Mouse (Mus musculus) cerebellum, adult 18-20 months (tissue): ENCODE results near the gene Pdgfc.
A peak's percentile ranks its signal among the peaks of the same experiment; 100 is the strongest.

Experiments used
- DNase-seq, 2 experiments: peaks; one replicate each; pipeline ENCODE4 v3.0.0; 2021

The Pdgfc gene

GRCm38 (mm10) chr3:81036151-81036553 is at the start of gene Pdgfc:
Gene Pdgfc, plus strand, starts transcription at chr3:81036416.
- DNase-seq: peak in 1 of 2 experiments; percentile 3

DNA sequence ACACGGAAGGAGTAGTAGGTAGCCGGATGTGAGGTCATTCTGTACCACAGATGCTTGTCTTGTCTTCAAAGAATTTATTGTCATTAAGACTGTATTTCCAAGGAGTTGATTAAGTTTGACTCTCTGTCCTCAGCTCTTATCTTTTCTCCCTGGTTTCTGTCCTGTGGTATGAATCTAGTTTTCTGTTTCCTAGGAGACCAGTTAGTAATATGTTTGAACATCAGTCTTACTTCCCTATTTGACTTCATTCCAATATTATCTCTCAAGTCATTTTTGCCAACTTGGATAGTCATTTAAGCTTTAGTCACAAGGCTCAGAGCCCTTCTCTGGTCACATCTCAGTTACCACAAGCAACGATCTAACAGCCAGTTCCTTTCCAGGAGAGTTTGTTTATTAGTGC is 27.0 kb upstream of the Pdgfc start:
- DNase-seq: no peak

GRCm38 (mm10) chr3:81009899-81010298 is 26.3 kb upstream of the Pdgfc start:
- DNase-seq: no peak

DNA sequence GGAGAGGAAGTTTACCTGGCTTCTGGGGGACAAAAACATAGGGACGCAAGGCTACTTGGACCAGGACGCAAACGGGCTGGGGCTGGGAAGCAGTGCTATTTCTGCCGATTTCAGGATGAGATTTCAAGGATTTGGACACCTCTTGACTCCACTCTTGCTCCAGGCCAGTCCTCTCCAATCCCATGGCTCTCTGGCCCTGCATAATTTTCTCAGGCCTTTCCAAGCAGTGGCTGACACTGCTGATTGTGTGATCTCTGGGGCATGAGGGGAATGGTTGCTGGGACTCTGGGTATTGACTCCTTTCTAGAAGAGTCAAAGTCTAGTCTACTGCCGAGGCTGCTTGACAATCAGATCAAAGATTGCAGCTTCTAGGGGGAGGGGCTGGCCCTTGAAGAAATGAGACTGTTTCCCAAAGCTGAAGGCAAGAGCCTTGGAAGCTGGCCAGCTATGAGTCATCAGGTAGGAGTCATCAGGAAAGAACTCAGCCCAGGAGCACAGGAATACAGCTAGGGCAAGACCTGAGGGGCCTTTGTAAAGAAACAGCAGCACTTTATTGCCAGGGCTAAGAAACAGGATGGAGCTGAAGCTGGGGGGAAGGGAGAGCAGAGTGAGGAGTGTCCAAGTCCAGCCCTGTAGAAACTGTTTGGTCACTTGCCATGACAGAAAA is 18.7 kb upstream of the Pdgfc start:
- DNase-seq: peak in 1 of 2 experiments; percentile 12

DNA sequence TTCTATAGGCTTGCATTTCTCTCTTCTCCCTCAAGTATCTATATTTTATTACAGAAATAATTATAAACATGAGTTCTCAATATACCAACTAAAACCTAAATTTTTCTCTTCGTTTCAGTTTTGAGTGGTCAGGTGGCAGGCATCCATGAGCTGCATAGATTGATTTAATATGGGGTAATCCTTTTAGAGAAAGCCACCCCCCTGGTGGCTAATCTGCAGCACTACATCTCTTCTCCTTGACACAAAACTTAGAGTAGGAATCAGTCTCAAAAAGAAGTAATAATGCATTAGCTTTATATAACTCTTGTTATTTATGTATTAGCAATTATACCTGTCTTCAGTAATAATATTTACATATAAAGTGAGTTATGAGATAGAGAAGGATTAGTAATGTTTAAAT is 16.2 kb upstream of the Pdgfc start:
- DNase-seq: peak in 1 of 2 experiments; percentile 10

GRCm38 (mm10) chr3:81021783-81022182 is 14.4 kb upstream of the Pdgfc start:
- DNase-seq: no peak

- DNase-seq: no peak
These were observed 13.9 kb upstream of the Pdgfc start for GRCm38 (mm10) chr3:81022266-81022665.

- DNase-seq: no peak
These were observed 13.4 kb upstream of the Pdgfc start for GRCm38 (mm10) chr3:81022845-81023244.

- DNase-seq: no peak
These were observed 12.6 kb upstream of the Pdgfc start for GRCm38 (mm10) chr3:81023568-81023967.

GRCm38 (mm10) chr3:81025568-81026213 is 10.5 kb upstream of the Pdgfc start:
- no peak for DNase-seq

DNA sequence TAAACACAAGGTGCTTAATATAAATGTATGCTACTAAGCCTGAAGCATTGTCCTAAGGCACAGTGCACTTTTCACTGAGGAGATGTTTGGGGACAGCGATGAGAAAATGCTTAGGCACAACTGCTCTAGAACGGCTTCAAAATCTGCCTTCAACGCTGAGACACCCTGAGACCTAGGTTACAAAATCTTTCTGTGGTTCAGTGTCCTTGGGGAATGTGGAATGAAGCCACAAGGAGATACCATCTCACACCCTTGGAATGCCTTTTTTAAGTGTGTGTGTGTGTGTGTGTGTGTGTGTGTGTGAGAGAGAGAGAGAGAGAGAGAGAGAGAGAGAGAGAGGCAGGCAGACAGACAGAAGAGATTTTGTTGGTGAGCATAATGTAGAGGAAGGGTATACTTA is 7.9 kb upstream of the Pdgfc start:
- no peak for DNase-seq

GRCm38 (mm10) chr3:81029321-81029720 is 6.9 kb upstream of the Pdgfc start:
- DNase-seq: no peak

GRCm38 (mm10) chr3:81029909-81030308 is 6.3 kb upstream of the Pdgfc start:
- no peak for DNase-seq

- no peak for DNase-seq
These were observed 5.9 kb upstream of the Pdgfc start for GRCm38 (mm10) chr3:81030311-81030710.

DNA sequence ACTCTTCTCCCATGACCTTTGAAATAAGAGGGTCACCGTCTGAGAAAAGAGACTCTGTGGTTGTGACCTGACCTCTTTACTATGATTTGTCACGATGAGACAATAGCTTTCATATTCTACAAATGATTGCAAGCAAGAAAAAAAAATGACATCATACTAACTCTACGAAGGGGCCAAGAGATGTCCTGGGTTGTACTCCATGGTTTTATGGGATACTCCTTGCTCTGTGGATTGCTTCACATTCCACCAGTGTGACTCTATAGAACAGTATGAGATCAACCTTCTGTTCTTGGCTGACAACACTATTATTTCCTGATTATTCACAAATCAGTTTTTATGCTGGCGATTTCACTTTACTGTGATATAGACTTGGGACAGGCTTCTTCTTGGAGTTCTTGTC is 4.2 kb upstream of the Pdgfc start:
- no peak for DNase-seq

GRCm38 (mm10) chr3:81034336-81035102 is 1.7 kb upstream of the Pdgfc start:
- DNase-seq: no peak

DNA sequence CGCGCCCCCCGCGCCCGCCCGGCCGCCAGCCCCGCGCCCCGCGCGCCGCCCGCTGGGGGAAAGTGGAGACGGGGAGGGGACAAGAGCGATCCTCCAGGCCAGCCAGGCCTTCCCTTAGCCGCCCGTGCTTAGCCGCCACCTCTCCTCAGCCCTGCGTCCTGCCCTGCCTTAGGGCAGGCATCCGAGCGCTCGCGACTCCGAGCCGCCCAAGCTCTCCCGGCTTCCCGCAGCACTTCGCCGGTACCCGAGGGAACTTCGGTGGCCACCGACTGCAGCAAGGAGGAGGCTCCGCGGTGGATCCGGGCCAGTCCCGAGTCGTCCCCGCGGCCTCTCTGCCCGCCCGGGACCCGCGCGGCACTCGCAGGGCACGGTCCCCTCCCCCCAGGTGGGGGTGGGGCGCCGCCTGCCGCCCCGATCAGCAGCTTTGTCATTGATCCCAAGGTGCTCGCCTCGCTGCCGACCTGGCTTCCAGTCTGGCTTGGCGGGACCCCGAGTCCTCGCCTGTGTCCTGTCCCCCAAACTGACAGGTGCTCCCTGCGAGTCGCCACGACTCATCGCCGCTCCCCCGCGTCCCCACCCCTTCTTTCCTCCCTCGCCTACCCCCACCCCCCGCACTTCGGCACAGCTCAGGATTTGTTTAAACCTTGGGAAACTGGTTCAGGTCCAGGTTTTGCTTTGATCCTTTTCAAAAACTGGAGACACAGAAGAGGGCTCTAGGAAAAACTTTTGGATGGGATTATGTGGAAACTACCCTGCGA is 517 bp downstream of the Pdgfc start:
- DNase-seq: peak; percentile 42 to 60

GRCm38 (mm10) chr3:81037312-81037859 is 1.2 kb downstream of the Pdgfc start:
- peak; percentile 26 to 43 for DNase-seq

GRCm38 (mm10) chr3:81039131-81039653 is 3.0 kb downstream of the Pdgfc start:
- DNase-seq: peak in 1 of 2 experiments; percentile 8

- no peak for DNase-seq
These were observed 8.6 kb downstream of the Pdgfc start for GRCm38 (mm10) chr3:81044653-81045343.

DNA sequence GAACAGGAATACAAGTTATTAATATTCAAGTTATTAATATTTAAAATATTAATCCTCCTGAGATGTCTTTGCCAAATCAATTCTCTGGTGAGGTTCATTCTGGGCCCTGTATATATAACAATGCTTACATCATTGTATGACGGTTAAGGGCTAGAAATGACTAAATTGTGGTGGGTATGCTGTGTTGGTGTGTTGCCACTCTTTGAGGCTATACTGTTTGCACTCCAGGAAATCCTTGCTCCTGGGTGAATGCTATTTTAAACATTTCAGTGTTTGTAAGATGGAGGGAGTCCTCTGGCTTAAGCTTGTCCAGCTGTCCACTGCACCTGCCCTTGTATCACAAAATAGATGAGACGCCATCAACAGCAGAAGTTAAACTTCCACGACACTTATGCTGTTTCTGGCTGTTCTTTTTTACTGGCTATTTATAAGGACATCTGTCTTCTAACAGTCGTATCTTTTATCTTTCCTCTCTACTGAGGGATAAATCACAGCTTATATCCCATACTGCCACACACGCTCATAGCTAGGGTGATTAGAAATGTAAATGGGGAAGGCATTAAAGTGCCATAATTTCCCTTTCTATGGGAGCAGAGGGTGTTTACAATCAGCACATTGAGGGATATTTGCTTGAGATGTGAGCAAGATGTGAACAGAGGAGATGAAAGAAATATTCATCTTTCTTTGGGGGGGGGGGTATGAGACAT is 9.3 kb downstream of the Pdgfc start:
- no peak for DNase-seq
